Mouse (Mus musculus) limb, embryonic 14.5 days (tissue): ENCODE results near the gene Col10a1. TPM values are rescaled to one million over a fixed set of nuclear protein-coding genes. Genes with fewer than 3 reads are reported as not detected.
"Not testable (repeated sequence)": the region's sequence is repeated elsewhere in the genome, so short reads cannot be mapped to it uniquely, and the experiment has no call there.

Experiments
- ATAC-seq: fragments of 200-750 bp; cut with Nextera tagmentation; 2 replicates; pipeline ENCODE4 v1.8.0; 2017; ENCODE audit warnings: low read depth, moderate number of reproducible peaks, moderate TSS enrichment; ENCODE audit not compliant: low FRiP score
- DNase-seq: peaks from one replicate; pipeline ENCODE4 v3.0.0-alpha.2; 2015; ENCODE audit warnings: low spot score
- H3K27ac ChIP-seq: fragments of 300-500 bp; sonication (generic); replicated peaks from 2 replicates; pipeline ENCODE4 v1.5.1; 2014; ENCODE audit warnings: low read depth, mild to moderate bottlenecking, low read length, moderate library complexity, mixed read lengths
- H3K27me3 ChIP-seq: fragments of 300-500 bp; sonication (generic); 2 replicates; pipeline ENCODE4 v1.6.1; 2014; ENCODE audit warnings: low read length, mixed read lengths; ENCODE audit not compliant: control insufficient read depth, insufficient read depth
- H3K36me3 ChIP-seq: fragments of 300-500 bp; sonication (generic); 2 replicates; pipeline ENCODE4 v1.6.1; 2014; ENCODE audit warnings: mild to moderate bottlenecking, low read length, moderate library complexity, mixed read lengths; ENCODE audit not compliant: control insufficient read depth, insufficient read depth
- H3K4me1 ChIP-seq: fragments of 300-500 bp; sonication (generic); 2 replicates; pipeline ENCODE4 v1.6.1; 2014; ENCODE audit warnings: antibody characterized with exemption, low read length, mixed read lengths; ENCODE audit not compliant: control insufficient read depth, insufficient read depth
- H3K4me2 ChIP-seq: fragments of 300-500 bp; sonication (generic); replicated peaks from 2 replicates; pipeline ENCODE4 v1.6.1; 2014; ENCODE audit warnings: low read depth, mild to moderate bottlenecking, low read length, moderate library complexity; ENCODE audit not compliant: severe bottlenecking
- H3K4me3 ChIP-seq: fragments of 300-500 bp; sonication (generic); replicated peaks from 2 replicates; pipeline ENCODE4 v1.5.1; 2014; ENCODE audit warnings: low read length
- H3K9ac ChIP-seq: fragments of 300-500 bp; sonication (generic); 2 replicates; pipeline ENCODE4 v1.6.1; 2014; ENCODE audit warnings: mild to moderate bottlenecking, low read depth, low read length, moderate library complexity; ENCODE audit not compliant: severe bottlenecking
- H3K9me3 ChIP-seq: fragments of 300-500 bp; sonication (generic); 2 replicates; pipeline ENCODE4 v1.6.1; 2016; ENCODE audit warnings: low read length; ENCODE audit not compliant: control insufficient read depth
- POLR2A ChIP-seq: fragments of 200-500 bp; IDR thresholded peaks from 2 replicates; pipeline ENCODE4 v1.8.0; 2012; ENCODE audit warnings: inconsistent platforms, mild to moderate bottlenecking, moderate library complexity, borderline replicate concordance; ENCODE audit not compliant: insufficient read depth, insufficient read length; ENCODE audit errors: extremely low read depth
- WGBS: fragments of 180-500 bp; shearing (Covaris S2); extraction: QIAGEN DNeasy Blood & Tissue Kit; methylation state at CpG from one replicate; pipeline ENCODE4 v1.1.7; 2014; 5-methylcytosine and 5-hydroxymethylcytosine counted together
- polyA plus RNA-seq, 2 experiments: library from polyadenylated mRNA; depleted of rRNA in 1 of 2; stranded (reverse) in 1 of 2; unstranded in 1 of 2; fragments of >200 nt; fragmentation: Nextera tagmentation in 1 of 2; extraction: Ambion mirVana in 1 of 2; gene quantifications; 2 replicates each; pipeline versions ENCODE4 v1.2.1 to v1.2.3; 2012 to 2014

Col10a1 gene
- polyA plus RNA-seq, 2 experiments: 17.6 to 165 TPM

DNA sequence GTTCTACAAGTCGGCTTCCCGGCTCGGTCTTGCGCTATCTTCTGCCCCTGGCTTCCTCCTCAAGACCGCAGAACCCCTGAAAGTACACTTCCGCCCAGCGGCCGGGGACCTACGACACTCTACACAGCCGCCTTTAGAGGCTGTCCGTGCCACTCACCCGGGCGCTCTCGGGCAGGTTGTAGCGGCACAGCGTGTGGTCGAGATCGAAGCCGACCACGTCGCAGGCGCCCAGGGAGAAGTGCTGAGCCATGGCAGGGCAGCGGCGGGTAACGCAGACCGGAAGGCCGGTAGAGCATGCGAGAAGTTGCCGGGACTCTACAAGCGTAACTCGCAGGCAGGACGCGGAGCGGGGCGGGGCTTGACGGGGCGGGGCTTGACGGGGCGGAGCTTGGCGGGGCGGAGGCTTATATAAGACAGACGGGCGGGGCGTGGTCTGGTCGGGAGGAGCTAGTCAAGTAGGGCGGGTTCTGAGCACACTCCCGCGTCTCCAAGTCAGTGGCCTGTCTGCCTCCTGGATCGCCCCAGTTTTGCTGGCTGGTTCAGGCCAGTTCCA lies 28.5 kb downstream of the Col10a1 start, which contains the start of gene Nt5dc1:
Gene Nt5dc1, minus strand, starts transcription at position 349 of the 553 bp plus-strand sequence.
- Histone ChIP-seq H3K27me3 (no peaks in the 10 kb centered on the region), H3K27ac (peak within 1 kb of the TSS; percentile 83), H3K4me3 (peak within 1 kb of the TSS; percentile 78), H3K36me3 (no peaks in the 10 kb centered on the region), H3K9ac (peak within 1 kb of the TSS; percentile 88), H3K9me3 (no peaks in the 10 kb centered on the region), H3K4me1 (peaks cover 8% of the 10 kb centered on the region), H3K4me2 (peak within 1 kb of the TSS; percentile 57)
- ATAC-seq: peak; percentile 100
- under 1% methylated on average over 49 of the region's 49 CpGs for WGBS
- peak; percentile 71; the same call in 1 of the 2 replicates for TF ChIP-seq POLR2A
- DNase-seq: peak; percentile 92

DNA sequence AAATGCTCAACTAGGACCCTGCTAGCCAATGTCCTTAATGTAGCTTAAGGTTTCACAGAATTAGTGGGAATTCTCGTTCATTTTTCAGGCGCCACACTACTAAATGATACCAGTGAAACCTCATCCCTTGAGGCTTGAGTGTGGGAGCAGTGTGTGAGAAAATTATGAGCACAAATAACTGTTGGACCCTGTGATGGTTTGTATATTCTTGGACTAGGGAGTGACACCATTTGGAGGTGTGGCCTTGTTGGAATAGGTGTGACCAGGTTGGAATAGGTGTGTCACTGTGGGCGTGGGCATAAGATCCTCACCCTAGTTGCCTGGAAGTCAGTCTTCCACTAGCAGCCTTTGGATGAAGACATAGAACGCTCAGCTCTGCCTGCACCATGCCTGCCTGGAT lies 29.0 kb downstream of the Col10a1 start:
- not testable (repeated sequence) for ATAC-seq, DNase-seq, H3K9ac ChIP-seq, H3K27me3 ChIP-seq, H3K27ac ChIP-seq, H3K9me3 ChIP-seq, H3K36me3 ChIP-seq, H3K4me1 ChIP-seq
- Histone ChIP-seq H3K4me3 (peak overlapping the region; percentile 78), H3K4me2 (peak overlapping the region; percentile 57)
- 72% methylated on average over 4 of the region's 4 CpGs for WGBS

DNA sequence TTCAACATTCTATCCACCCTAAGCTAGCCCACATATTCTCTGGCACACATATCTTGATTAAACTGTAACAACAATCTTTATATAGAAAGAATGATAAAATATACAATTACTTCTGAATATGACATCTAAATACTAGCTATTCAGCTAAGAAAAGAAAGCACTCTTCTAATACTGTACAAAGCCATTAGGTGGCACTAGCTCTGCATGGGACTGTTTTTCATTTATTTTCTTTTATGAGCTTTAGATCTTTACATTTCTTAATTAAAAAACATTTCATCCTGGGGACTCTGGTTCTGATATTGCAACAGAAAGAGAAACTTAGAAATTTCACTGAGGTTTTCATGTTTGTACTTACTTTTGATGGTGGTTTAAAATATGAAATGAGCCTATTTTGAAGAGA lies 42.0 kb downstream of the Col10a1 start:
- DNase-seq (peak; percentile 19), ATAC-seq (no peak)
- H3K4me2 ChIP-seq: no peak overlapping the region
- H3K4me1 ChIP-seq: no peaks in the 10 kb centered on the region
- no peak overlapping the region for H3K27ac ChIP-seq
- no peak overlapping the region for H3K9ac ChIP-seq
- H3K4me3 ChIP-seq: no peak overlapping the region
- no peaks in the 10 kb centered on the region for H3K27me3 ChIP-seq
- H3K36me3 ChIP-seq: no peaks in the 10 kb centered on the region
- no peaks in the 10 kb centered on the region for H3K9me3 ChIP-seq
- no peak for TF ChIP-seq POLR2A

DNA sequence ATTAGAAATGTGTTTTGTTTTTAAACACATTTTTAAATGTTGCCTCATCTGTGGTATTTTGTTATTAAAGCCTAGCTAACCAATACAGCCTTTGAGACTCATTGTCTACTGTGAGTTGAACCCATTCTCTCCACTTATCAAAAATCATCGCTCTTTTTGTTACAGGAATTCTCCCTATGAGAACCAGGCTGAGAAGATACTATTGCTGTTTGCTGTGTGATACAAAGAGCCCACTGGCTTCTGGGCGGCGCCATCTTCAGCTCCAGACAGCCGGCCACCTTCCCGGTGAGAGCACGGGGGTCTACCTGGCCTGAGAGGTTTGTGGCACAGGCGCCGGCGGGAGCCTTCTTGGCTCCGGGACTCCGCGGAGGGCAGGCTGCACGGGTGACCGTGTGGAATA lies 44.4 kb downstream of the Col10a1 start:
- not testable (repeated sequence) for DNase-seq, H3K9me3 ChIP-seq
- WGBS: 95% methylated on average over 6 of the region's 14 CpGs

More for the DNA sequence above, 44.4 kb downstream of the Col10a1 start:
- H3K4me3 ChIP-seq, ATAC-seq, H3K9ac ChIP-seq, H3K4me2 ChIP-seq, H3K36me3 ChIP-seq, H3K4me1 ChIP-seq, H3K27ac ChIP-seq, H3K27me3 ChIP-seq: not testable (repeated sequence)

Other genes with a start within 250 kb of the Col10a1 start
- 30.8 and 38.8 TPM in 2 replicates for gene Dse, start 182.3 kb upstream of the Col10a1 start, polyA plus RNA-seq (2012; rRNA removed)
- 49.8 and 50.6 TPM in 2 replicates for gene Dse, start 182.3 kb upstream of the Col10a1 start, polyA plus RNA-seq (2014; fragmentation: Nextera tagmentation; extraction: Ambion mirVana)
- 39.6 and 40.7 TPM in 2 replicates for gene Tspyl1, start 107.8 kb upstream of the Col10a1 start, polyA plus RNA-seq (2012; rRNA removed)
- 44.4 and 51.5 TPM in 2 replicates for gene Tspyl1, start 107.8 kb upstream of the Col10a1 start, polyA plus RNA-seq (2014; fragmentation: Nextera tagmentation; extraction: Ambion mirVana)
- gene Tspyl4, start 92.5 kb upstream of the Col10a1 start, polyA plus RNA-seq (2012; rRNA removed): 13.4 and 13.8 TPM in 2 replicates
- gene Tspyl4, start 92.5 kb upstream of the Col10a1 start, polyA plus RNA-seq (2014; fragmentation: Nextera tagmentation; extraction: Ambion mirVana): 7.5 and 11.6 TPM in 2 replicates
- 5.5 and 6.0 TPM in 2 replicates for gene Nt5dc1, start 28.6 kb downstream of the Col10a1 start, polyA plus RNA-seq (2012; rRNA removed)
- gene Nt5dc1, start 28.6 kb downstream of the Col10a1 start, polyA plus RNA-seq (2014; fragmentation: Nextera tagmentation; extraction: Ambion mirVana): 11.1 and 11.5 TPM in 2 replicates
- gene Frk, start 93.4 kb downstream of the Col10a1 start, polyA plus RNA-seq (2012; rRNA removed): 2.9 and 3.6 TPM in 2 replicates
- gene Frk, start 93.4 kb downstream of the Col10a1 start, polyA plus RNA-seq (2014; fragmentation: Nextera tagmentation; extraction: Ambion mirVana): 7.4 and 10.9 TPM in 2 replicates